Mouse (Mus musculus): ENCODE data around the gene Tenm4. TPM values are rescaled to one million over a fixed set of nuclear protein-coding genes. Genes with fewer than 3 reads are reported as not detected.

The Tenm4 gene
- polyA plus RNA-seq, 1 experiment from 2014 or later: 5.4 TPM

- no peak for DNase-seq (ENCODE audit: low read depth, low spot score)
- in situ Hi-C loops (cut with MboI; ENCODE audit: low pct_unique_long_range_greater_than_20kb): loop anchor here (10.0 to 25.0 kb wide), 2 partner anchors 134 to 913 kb away; no protein-coding TSS in a partner anchor
- no peaks in the 10 kb centered on the region for H3K27me3 ChIP-seq
- no peak for TF ChIP-seq CTCF (IDR thresholded peaks at IDR 0.05)
- ATAC-seq: no peak
- CTCF ChIA-PET: interaction anchor here (1.3 to 5.1 kb wide), 5 partner anchors 11 to 262 kb away, joined by 3 to 32 read pairs (median 4); no protein-coding TSS in a partner anchor
- POLR2A ChIA-PET: no interaction called here
These were observed 607.0 kb downstream of the Tenm4 start for GRCm38 (mm10) chr7:96777938-96778600.

- TF ChIP-seq CTCF (IDR thresholded peaks at IDR 0.05): peak; percentile 68
- no peaks in the 10 kb centered on the region for H3K27me3 ChIP-seq
- in situ Hi-C loops (cut with MboI; ENCODE audit: low pct_unique_long_range_greater_than_20kb): loop anchor here (10.0 to 25.0 kb wide), 2 partner anchors 134 to 914 kb away; no protein-coding TSS in a partner anchor
- ChIA-PET CTCF (interaction anchor here (1.3 to 5.1 kb wide), 8 partner anchors 10 to 262 kb away, joined by 3 to 32 read pairs (median 4); no protein-coding TSS in a partner anchor), POLR2A (no interaction called here)
- ATAC-seq: no peak
- DNase-seq (ENCODE audit: low read depth, low spot score): no peak
These were observed 607.5 kb downstream of the Tenm4 start for GRCm38 (mm10) chr7:96778601-96778969.

- in situ Hi-C loops (cut with MboI; ENCODE audit: low pct_unique_long_range_greater_than_20kb): loop anchor here (25.0 kb wide), 1 partner anchor 132 kb away; no protein-coding TSS in a partner anchor
- ATAC-seq: no peak
- CTCF ChIA-PET: interaction anchor here (1.4 to 5.1 kb wide), 3 partner anchors 36 to 134 kb away, joined by 4 to 32 read pairs (median 12); no protein-coding TSS in a partner anchor
- no peaks in the 10 kb centered on the region for H3K27me3 ChIP-seq
- DNase-seq (ENCODE audit: low read depth, low spot score): no peak
- POLR2A ChIA-PET: interaction anchor here (0.6 kb wide), 1 partner anchor 54 kb away, joined by 4 read pairs; no protein-coding TSS in a partner anchor
- no peak for TF ChIP-seq CTCF (IDR thresholded peaks at IDR 0.05)
These were observed 609.5 kb downstream of the Tenm4 start for GRCm38 (mm10) chr7:96780556-96780955.

GRCm38 (mm10) chr7:96781068-96781467 is 610.0 kb downstream of the Tenm4 start:
- no peak for TF ChIP-seq CTCF (IDR thresholded peaks at IDR 0.05)
- CTCF ChIA-PET: interaction anchor here (2.5 to 5.1 kb wide), 2 partner anchors 131 to 133 kb away, joined by 12 to 32 read pairs; no protein-coding TSS in a partner anchor
- no peaks in the 10 kb centered on the region for H3K27me3 ChIP-seq
- no peak for DNase-seq (ENCODE audit: low read depth, low spot score)
- ATAC-seq: no peak
- in situ Hi-C loops (cut with MboI; ENCODE audit: low pct_unique_long_range_greater_than_20kb): loop anchor here (25.0 kb wide), 1 partner anchor 131 kb away; no protein-coding TSS in a partner anchor
- POLR2A ChIA-PET: no interaction called here

- ATAC-seq (no peak), DNase-seq (ENCODE audit: low read depth, low spot score) (no peak)
- in situ Hi-C loops (cut with MboI; ENCODE audit: low pct_unique_long_range_greater_than_20kb): loop anchor here (25.0 kb wide), 1 partner anchor 130 kb away; no protein-coding TSS in a partner anchor
- ChIA-PET CTCF (interaction anchor here (1.3 kb wide), 2 partner anchors 9 to 131 kb away, joined by 3 to 5 read pairs; no protein-coding TSS in a partner anchor), POLR2A (no interaction called here)
- H3K27me3 ChIP-seq: no peaks in the 10 kb centered on the region
- no peak for TF ChIP-seq CTCF (IDR thresholded peaks at IDR 0.05)
These were observed 611.6 kb downstream of the Tenm4 start for GRCm38 (mm10) chr7:96782686-96783085.

- no peak for TF ChIP-seq CTCF (IDR thresholded peaks at IDR 0.05)
- H3K27me3 ChIP-seq: no peaks in the 10 kb centered on the region
- ChIA-PET POLR2A (no interaction called here), CTCF (no interaction called here)
- in situ Hi-C loops (cut with MboI; ENCODE audit: low pct_unique_long_range_greater_than_20kb): loop anchor here (25.0 kb wide), 1 partner anchor 126 kb away; no protein-coding TSS in a partner anchor
- no peak for DNase-seq (ENCODE audit: low read depth, low spot score)
- ATAC-seq: no peak
These were observed 614.8 kb downstream of the Tenm4 start for GRCm38 (mm10) chr7:96785808-96786207.

- no peaks in the 10 kb centered on the region for H3K27me3 ChIP-seq
- in situ Hi-C loops (cut with MboI; ENCODE audit: low pct_unique_long_range_greater_than_20kb): loop anchor here (25.0 kb wide), 1 partner anchor 126 kb away; no protein-coding TSS in a partner anchor
- DNase-seq (ENCODE audit: low read depth, low spot score): no peak
- CTCF ChIA-PET: interaction anchor here (0.8 kb wide), 1 partner anchor 9 kb away, joined by 3 read pairs; no protein-coding TSS in a partner anchor
- no peak for ATAC-seq
- POLR2A ChIA-PET: no interaction called here
- no peak for TF ChIP-seq CTCF (IDR thresholded peaks at IDR 0.05)
These were observed 615.4 kb downstream of the Tenm4 start for GRCm38 (mm10) chr7:96786262-96787044.

GRCm38 (mm10) chr7:96788135-96788534 is 617.1 kb downstream of the Tenm4 start:
- TF ChIP-seq CTCF (IDR thresholded peaks at IDR 0.05): no peak
- ATAC-seq (no peak), DNase-seq (ENCODE audit: low read depth, low spot score) (no peak)
- in situ Hi-C loops (cut with MboI; ENCODE audit: low pct_unique_long_range_greater_than_20kb): loop anchor here (25.0 kb wide), 1 partner anchor 124 kb away; no protein-coding TSS in a partner anchor
- ChIA-PET POLR2A (no interaction called here), CTCF (interaction anchor here (2.3 kb wide), 1 partner anchor 9 kb away, joined by 8 read pairs; no protein-coding TSS in a partner anchor)
- no peaks in the 10 kb centered on the region for H3K27me3 ChIP-seq

GRCm38 (mm10) chr7:96790326-96790725 is 619.3 kb downstream of the Tenm4 start:
- ChIA-PET POLR2A (no interaction called here), CTCF (interaction anchor here (1.0 to 2.7 kb wide), 2 partner anchors 124 to 125 kb away, joined by 3 to 7 read pairs; no protein-coding TSS in a partner anchor)
- no peaks in the 10 kb centered on the region for H3K27me3 ChIP-seq
- no peak for ATAC-seq
- DNase-seq (ENCODE audit: low read depth, low spot score): no peak
- TF ChIP-seq CTCF (IDR thresholded peaks at IDR 0.05): no peak
- in situ Hi-C loops (cut with MboI; ENCODE audit: low pct_unique_long_range_greater_than_20kb): loop anchor here (25.0 kb wide), 1 partner anchor 122 kb away; no protein-coding TSS in a partner anchor

Data from Patski (cell line).